Mouse (Mus musculus): ENCODE measurements around the gene Cmtr1.
"Not testable (repeated sequence)": the region's sequence is repeated elsewhere in the genome, so short reads cannot be mapped to it uniquely, and the experiment has no call there.

Cmtr1 gene

DNA sequence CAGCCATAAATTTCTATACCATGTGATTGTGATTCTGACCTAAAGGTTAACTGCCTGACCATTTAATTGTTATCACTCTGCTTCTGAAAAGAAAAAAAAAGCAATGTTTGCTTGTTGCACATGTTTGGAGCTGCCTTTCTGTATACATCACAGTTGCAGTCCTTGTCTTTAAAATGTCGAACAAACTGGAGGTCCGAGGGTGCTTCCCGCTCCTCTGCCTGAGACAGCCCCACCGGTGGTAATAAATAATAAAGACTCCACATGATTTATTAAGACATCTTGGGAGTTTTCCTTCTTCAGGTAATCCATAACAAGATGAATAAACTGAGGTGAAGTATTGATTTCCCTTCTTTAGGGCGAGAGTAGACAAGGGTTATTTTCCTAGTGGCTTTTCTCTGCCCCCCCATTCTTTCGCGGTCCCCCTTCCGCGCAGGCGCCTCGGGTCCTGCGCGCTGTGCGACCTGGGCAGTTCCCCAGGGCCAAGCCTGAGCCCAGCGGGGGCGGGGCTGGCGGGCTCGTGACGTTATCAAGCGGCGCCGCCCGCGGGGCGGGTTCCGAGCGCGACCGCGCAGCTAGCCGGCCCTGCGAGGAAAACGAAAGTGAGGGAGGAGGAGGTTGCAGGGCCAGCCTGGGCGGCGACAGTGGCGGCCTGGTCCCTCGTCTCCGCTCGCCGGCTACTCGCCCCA, at the start of gene Cmtr1:
TSS of gene Cmtr1 (plus strand) at position 520 of the 686 bp plus-strand sequence.
- peak; percentile 98 for DNase-seq (ENCODE audit: low spot score)

DNA sequence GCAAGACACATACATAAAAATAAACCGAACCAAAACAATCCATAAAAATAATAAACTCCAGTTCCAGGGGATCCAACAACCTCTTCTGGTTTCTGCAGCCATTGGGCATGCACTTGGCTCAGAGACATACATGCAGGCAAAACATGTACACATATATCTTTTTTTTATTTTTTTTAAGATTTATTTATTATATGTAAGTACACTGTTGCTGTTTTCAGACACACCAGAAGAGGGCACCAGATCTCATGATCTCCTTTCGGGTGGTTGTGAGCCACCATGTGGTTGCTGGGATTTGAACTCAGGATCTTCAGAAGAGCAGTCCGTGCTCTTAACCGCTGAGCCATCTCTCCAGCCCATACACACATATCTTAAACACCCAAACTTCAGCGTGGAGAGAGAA, 46.9 kb upstream of the Cmtr1 start:
- DNase-seq (ENCODE audit: low spot score): not testable (repeated sequence)

DNA sequence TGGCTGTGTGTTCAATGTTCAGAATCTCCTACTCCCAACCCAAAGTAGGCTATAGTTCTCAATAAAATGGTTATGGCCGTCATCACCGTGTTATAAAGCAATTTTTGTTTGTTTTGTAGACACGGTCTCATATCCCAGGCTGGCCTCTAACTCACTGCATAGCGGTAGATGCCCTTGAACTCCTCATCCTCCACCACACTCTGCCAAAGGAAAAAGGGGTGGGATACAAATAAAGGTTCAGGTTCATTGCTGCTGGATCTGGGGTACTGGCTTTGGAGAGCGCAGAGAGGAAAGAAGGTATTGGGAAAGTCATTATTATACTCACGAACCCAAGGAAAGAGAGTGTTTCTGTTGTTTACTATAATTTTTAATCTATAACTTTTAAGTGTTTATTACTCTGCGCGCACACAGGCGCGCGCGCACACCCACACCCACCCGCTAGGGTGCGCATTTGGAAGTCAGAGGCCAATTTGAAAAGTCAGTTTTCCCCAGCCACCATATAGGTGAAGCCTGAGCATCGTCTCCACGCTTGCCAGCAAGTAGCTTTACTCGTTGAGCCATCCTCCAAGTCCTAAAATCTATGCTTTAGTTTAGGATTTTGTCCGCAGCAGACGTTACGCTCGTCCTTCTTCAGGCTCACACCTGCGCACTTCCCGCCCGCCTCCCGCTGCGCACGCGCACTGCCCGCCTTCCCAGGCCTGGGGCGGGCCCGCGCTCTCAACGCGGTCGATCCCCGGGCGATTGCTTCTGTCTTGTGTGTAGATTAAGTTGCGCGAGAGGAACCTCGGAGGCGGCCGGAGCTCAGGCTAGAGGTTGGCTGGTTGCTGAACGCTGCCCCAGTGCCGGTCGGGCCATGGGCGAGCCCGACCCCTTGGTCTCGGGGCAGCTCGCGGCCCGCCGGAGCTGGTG, 46.0 kb upstream of the Cmtr1 start, which contains the start of the genes Rnf8 and Gm28043:
TSS of gene Rnf8 (plus strand) at position 676 of the 909 bp plus-strand sequence.
TSS of gene Gm28043 (plus strand) at position 762 of the 909 bp plus-strand sequence.
- DNase-seq (ENCODE audit: low spot score): peak; percentile 97

DNA sequence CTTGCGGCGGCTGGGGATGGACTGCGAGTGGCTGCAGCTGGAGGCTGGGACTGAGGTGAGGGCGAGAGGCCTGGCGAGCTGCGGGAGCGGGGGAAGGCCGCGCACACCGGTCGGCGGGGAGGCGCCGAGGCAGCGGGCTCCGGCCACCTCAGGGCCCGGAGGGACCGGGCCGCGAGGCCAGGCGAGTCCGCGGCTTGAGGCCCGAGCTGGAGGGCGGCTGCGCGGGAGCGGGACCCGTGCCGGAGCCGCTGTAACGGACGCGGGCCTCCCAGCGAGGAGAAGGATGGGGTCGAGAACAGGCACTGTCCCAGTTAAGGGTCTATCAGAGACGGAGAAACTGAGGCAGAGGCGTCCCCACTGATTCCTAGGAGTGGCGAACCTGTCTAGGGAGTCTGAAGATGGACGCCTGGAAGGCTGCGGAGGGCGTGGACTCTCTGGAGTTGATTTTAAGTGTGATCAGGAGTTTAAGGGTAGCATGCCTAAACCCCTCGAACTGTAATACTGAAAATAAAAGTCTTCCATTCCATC, 45.3 kb upstream of the Cmtr1 start:
- no peak for DNase-seq (ENCODE audit: low spot score)

DNA sequence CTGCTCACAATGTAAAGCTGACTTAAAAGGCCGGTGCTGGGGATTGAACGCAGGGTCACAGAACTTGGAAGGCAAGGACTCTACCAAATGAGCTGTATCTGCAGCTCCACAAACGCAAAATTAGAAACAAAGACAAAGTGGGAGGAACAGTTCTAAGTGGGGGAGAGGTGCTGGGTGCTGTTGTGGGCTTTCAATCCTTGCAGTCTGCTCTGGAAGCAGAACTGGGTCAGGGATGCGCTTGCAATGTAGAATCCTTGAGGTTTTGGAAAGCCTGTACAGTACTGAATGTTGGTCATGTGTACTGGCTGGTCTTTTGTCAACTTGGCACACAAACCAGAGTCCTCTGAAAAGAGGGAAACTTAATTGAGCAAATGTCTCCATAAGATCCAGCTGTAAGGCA, 44.8 kb upstream of the Cmtr1 start:
- DNase-seq (ENCODE audit: low spot score): no peak

DNA sequence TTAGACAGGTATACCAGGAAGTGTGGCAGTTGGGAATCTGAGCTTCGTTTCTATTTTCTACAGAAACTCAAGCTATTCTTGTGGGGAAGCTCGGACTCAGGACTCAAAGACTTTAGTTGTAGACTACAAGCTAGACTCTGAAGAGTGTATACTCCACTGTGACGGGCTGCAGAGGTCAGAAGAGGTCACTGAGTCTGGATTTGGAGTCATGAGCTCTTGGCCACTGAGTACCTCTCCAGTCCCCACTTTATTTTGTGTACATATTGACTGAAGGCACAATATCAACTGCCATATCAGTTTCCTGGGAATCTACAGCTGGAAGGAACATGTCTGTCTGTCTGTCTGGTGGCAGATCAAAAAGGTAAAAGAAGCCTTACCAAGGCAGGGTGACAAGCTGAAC, 41.2 kb upstream of the Cmtr1 start:
- DNase-seq (ENCODE audit: low spot score): no peak

DNA sequence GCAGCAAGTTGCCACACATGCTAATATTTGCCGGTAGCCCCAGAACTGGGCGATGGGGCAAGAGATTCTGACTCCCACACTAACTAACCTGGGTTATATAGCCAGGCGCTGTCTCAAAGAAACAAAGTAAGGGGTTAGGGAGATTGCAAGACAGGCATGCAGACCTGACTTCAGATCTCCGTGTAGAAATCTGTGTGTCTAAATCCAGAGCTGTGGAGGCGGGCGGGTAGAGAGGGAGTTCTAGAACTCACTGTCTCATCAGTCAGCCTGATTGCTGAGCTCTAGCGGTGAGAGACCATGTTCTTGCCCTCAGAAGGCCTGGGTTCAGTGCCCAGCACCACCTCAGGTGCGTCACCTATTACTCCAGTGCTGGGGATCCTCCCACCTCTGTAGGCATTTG, 36.9 kb upstream of the Cmtr1 start:
- no peak for DNase-seq (ENCODE audit: low spot score)

DNA sequence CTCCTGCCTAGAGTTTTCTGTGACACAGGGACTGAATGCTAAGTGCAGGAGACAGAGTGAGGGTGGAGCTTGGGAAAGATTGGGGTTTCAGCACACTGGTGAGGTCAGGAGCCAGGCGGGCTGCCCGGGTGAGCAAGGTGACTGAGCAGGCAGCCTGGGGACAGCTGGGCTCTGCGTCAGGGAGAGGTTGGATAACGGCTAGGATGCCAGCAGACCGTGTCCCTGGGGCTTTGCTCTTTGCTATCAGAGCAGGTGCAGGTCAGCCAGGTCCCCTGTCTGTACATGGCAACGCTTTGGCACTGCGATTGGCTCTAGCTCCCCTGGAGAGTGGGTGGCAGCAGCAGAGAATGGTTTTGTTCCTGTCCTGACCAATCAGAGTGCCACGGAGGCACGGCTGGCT, 33.1 kb upstream of the Cmtr1 start:
- no peak for DNase-seq (ENCODE audit: low spot score)

DNA sequence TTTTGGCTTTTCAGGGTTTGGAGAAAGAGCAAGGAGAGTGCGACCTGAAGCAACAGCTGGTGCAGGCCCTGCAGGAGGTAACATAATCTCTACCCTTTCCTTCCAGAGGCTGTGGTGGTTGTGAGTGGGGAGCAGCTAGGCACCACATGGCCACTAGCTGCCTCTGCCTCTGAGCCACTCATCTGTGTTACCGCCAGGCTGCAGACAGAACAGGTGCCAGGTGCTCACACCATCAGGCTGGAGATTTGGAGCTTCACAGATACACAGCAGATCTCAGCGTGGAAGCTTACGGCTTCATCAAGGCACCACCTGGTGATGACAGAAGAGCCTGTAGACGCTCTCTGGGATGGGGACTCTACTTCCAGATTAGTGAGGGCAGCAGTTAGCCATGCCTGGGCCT, 31.4 kb upstream of the Cmtr1 start:
- no peak for DNase-seq (ENCODE audit: low spot score)

DNA sequence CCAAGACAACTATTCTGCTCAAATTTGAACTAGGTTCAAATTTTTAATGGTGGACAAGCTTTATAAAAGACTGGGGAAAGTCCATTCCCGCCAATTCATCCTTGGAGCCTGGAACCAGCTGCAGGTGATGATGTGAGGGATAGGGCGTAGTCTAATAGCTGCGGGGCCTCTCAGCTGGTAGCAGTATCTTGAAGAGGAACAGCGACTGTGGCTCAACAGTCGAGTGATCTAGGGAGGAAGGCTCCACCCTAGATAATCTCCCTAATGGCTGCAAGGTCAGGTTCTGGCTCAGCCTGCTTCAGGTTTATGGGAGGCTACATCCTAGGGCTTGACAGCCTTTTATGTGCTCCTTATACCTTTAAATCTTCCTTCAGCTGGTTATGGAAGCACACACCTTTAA, 30.8 kb upstream of the Cmtr1 start:
- no peak for DNase-seq (ENCODE audit: low spot score)

DNA sequence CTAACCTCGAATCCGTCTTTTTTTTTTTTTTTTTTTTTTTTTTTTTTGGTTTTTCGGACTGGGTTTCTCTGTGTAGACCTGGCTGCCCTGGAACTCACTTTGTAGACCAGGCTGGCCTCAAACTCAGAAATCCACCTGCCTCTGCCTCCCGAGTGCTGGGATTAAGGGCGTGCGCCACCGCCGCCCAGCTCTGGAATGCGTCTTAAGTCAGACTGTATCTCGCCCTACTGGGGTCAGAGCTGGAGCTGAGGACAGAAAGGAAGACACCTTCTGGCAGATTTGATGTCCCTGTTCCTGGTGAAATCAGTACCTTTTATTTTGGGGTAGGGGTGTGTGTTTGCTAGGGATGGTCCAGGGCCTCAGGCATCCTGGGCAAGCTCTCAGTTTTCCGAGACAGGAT, 28.1 kb upstream of the Cmtr1 start:
- DNase-seq (ENCODE audit: low spot score): no peak

DNA sequence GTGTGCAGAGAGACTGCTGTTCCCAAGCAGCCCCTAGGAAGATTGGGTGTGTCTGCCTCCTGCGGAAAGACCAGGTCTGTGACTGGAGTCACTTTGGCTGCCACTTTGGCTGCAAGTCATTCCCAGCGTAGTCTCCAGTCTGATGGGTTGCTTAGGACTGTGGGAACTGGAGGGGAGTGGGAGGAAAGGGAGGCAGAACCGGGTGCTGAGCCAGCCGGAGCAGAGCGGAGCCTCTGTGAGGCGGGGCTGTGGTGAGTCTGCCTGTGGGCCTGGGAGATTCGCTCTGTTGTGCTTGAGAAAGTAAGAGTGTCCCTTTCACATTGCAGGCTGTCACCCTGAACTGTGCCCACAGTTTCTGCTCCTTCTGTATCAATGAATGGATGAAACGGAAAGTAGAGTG, 24.9 kb upstream of the Cmtr1 start:
- no peak for DNase-seq (ENCODE audit: low spot score)

DNA sequence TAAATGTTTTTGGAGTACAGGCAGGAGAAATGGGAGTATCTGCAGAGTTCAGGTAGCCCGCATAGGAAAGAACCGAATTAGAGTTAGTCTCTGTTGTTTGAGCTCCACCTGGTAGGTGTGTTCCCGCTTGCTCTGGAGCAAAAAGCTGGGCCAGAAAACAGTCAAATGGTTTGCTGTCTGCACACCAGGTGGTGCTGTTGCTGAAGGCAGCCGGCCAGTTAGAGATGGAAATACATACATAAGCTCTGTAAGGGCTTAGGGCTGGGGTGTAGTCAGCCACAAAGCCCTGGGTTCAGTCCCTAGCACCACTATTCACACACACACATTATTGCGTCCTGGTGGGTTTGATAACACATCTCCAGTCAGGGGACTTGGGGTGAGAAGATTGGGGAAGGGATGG, 24.3 kb upstream of the Cmtr1 start:
- peak; percentile 72 for DNase-seq (ENCODE audit: low spot score)

DNA sequence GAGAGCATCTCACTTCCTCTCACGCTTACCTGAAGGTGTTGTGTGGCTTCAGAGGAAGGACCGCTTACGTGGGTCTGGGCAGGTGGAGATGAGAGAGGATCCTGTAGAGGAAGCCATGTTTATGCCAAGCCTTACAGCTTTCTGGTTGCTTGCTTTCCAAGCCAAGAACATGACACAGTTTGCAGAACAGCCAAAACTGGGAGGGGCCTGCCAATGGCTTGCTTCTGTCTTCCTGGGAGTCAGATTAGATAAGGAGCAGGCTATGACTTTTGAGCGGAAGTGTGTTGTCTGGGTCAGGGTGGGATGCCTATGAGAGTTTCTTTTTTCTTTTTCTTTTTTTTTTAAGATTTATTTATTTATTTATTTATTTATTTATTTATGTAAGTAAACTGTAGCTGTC, 23.0 kb upstream of the Cmtr1 start:
- DNase-seq (ENCODE audit: low spot score): no peak

DNA sequence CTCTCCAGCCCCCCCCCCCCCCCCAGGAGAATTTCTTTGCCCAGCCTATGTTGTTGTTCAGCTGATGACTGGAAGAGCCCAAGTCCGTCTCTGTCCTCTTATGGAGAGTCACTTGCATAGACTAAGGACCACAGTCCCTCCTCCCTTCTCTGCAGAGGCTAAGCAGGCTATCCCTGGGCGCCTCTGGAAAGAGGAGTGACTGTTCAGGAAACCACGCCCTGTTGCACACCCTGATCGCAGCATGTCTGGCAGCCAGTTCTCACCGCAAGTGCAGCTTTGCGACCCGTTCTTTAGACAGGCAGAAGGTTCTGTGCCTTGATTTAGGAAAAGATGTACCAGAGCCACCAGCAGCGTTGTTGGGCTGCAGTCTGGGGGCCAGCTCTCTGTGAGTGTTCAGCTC, 22.5 kb upstream of the Cmtr1 start:
- no peak for DNase-seq (ENCODE audit: low spot score)

DNA sequence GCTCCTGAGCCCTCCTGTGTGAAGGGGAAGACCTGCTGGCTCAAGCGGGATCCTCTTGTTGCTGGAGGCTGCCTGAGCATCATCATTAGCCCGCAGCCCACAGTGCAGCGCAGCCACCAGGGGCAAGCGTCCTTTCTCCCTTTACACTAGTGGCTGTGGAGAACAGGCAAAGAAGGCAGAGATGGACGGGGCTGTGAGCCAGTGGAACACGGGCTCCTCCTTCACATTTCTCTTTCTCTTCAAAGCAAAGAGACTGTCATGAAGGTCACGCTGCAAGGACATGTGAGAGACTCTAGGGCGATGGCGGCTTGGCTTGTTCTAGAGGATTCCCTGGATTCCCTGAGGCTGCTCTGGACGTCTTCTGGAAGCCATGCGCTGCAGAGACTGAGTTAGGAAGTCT, 19.4 kb upstream of the Cmtr1 start:
- DNase-seq (ENCODE audit: low spot score): peak; percentile 48

DNA sequence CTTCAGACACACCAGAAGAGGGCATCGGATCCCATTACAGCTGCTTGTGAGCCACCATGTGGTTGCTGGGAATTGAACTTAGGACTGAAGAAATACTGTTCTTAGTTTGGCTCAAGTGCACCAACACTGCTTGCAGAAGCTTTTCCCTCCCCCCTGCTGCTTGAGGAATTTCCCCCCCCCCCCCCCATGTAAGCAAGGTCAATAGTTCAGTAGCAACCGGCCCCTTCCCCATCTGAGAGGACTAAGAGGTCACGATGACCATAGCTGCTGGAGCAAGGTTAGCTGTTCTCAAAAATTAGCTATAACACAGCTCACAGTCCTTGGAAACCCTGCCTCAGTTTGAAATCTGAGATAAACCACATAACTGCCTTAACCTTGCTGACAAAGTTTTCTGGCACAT, 18.2 kb upstream of the Cmtr1 start:
- DNase-seq (ENCODE audit: low spot score): no peak

DNA sequence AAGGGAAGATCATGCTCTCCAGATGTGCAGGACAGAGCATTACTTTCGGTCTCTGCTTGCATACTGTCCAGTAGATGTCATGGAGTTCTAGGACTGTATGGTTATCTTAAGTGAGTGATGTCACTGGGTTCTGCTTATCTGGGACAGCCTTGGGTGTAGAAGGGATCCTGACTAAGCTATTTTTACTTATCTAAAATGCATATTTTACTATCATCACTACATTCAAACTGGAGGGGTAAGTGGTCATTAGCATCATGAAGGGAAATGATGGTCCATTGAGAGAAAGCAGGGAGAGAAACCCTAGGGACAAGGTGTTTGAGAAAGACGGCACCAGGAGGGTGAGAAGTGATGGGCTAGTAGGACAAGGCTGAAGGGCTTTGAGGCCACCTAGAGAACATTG, 2.1 kb upstream of the Cmtr1 start:
- no peak for DNase-seq (ENCODE audit: low spot score)

DNA sequence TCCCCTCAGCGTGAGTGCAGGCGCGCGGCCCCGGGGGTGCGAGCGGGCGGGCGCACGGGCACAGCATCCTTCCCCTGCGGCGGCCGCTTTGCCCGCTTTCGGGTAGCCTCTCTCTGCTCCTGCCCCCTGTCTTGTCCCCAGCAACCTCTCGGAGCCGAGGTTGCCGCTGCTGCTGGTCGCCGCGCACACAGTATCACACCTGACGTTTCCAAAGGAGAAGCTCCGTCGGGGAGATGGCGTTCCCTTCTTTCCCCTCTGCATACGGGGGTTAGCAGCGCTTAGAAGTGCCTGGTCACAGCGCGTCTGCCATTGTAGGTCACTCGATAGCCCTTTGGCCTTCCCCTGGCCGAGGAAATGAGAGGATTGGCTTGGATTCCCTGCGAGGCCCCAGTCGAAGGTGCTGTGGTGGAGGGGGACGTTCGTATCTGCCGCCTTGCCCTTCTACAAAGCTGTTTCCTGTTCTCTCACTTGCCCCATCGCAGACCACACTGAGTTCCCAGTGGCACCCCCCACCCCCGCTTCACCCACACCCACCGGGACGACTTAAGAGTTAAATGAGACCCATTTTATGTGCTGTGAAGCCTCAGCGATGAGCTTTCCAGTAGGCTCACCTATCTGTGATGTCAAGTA, 482 bp downstream of the Cmtr1 start:
- peak; percentile 48 for DNase-seq (ENCODE audit: low spot score)

DNA sequence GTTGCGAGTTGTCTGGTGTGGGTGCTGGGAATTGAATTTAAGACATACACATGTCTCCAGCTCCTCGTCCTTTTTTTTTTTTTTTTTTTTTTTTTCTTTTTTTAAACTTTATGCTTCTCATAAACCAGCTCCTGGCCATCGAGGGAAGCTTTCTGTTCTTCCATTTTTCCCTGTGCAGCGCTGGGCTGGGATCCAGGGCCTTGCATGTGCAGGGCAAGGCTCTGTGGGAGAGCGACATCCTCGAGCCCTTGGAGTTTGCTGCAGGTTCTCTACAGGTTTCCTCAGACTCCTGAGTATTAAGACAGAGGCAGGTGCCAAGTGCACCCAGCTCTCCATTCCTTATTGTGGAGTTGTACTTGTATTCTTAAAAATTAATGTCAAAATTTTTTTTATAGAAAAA, 1.8 kb downstream of the Cmtr1 start:
- DNase-seq (ENCODE audit: low spot score): peak; percentile 60

DNA sequence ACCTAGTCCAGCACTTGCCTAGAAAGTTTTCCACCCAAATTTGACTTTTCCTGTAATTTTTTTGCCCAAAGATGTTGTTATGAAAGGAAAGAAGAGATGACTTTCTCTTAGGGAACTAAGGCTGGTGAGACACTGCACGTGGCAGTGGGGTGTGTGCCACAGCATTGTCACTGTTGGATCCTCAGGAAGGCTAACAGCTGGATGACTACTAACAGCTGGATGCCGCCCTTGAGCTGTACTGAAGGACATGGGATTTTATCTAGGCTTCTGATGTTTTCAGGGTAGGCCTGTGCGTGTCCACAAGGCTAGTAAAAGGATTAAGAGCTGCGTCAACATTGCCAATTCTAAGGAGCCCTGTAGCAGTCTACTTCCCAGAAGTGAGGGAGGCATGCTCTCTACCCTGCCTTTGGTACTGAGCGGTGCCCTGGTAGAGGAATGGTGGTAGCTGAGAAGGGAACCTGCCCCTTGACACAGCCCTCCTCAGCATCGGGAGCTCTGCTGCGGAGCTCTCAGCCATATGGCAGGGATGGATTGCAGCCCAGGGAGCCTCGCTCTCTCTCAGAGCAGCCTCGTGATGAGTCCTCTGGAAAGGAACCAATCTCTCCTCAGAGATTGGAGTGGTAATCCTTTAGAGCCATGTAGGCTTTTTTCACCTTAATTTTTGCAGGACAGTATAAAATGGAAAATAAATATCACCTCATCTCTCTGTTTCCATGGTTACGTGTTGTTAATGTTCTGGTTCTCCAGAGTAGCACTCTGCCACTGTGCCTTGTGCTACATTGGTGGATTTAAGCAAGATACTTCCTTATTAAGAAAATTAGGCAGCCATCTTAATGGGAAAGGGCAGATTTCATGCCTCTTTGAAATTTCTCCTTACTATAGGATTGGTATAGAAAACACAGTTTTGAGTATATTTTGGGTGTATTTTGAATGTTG, 7.9 kb downstream of the Cmtr1 start:
- no peak for DNase-seq (ENCODE audit: low spot score)

DNA sequence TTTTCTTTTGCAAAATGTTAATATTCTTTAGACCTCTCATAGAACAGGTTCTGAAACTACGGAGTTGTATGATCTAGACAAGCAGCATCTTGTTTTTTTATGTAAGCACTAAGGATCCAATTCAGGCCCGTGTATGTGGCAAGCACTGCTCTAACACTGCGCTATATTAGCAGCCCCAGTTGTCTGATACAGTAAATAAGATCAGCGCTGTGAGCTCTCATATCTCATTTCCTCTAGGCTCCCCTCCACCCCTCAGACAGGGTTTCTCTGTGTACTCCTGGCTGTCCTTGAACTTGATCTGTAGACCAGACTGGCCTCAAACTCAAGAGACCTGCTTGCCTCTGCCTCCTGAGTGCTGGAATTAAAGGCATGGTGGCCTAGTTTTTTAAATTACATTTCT, 8.6 kb downstream of the Cmtr1 start:
- DNase-seq (ENCODE audit: low spot score): no peak

Measured in testis, postnatal 10 days (tissue).